Mouse (Mus musculus) retina, embryonic 14.5 days (tissue): ENCODE measurements at regions not wholly inside any gene's neighbourhood (a gene's known extent, or its start where the extent isn't known, plus 50 kb on each side); places are given as distances from the start of the nearest gene placed in this dataset.

Experiments used
- DNase-seq: peaks from one replicate; pipeline ENCODE4 v3.0.0-alpha.2; 2015; ENCODE audit warnings: low spot score

- no peak for DNase-seq
These were observed 53.5 kb upstream of the Osbpl8 start for GRCm38 (mm10) chr10:111111020-111111419.

- DNase-seq = peak; percentile 89
These were observed 55.6 kb upstream of the Osbpl8 start for GRCm38 (mm10) chr10:111108658-111109633.

- no peak for DNase-seq
These were observed 56.7 kb upstream of the Osbpl8 start for GRCm38 (mm10) chr10:111107852-111108251.

GRCm38 (mm10) chr10:111107387-111107786, 57.2 kb upstream of the Osbpl8 start:
- DNase-seq = peak; percentile 57

- DNase-seq = no peak
These were observed 58.1 kb upstream of the Osbpl8 start for GRCm38 (mm10) chr10:111106411-111106810.

- no peak for DNase-seq
These were observed 58.9 kb upstream of the Osbpl8 start for GRCm38 (mm10) chr10:111105662-111106061.

- no peak for DNase-seq
These were observed 61.0 kb upstream of the Osbpl8 start for GRCm38 (mm10) chr10:111103512-111103911.

GRCm38 (mm10) chr10:111103086-111103485, 61.5 kb upstream of the Osbpl8 start:
- no peak for DNase-seq

- DNase-seq = no peak
These were observed 62.4 kb upstream of the Osbpl8 start for GRCm38 (mm10) chr10:111101901-111102761.

GRCm38 (mm10) chr10:111099812-111100464, 64.6 kb upstream of the Osbpl8 start:
- peak; percentile 90 for DNase-seq

- DNase-seq = peak; percentile 31
These were observed 65.3 kb upstream of the Osbpl8 start for GRCm38 (mm10) chr10:111099059-111099811.

- peak; percentile 63 for DNase-seq
These were observed 67.3 kb upstream of the Osbpl8 start for GRCm38 (mm10) chr10:111097245-111097644.

GRCm38 (mm10) chr10:111096811-111097210, 67.7 kb upstream of the Osbpl8 start:
- peak; percentile 66 for DNase-seq

GRCm38 (mm10) chr10:111094405-111094804, 70.1 kb upstream of the Osbpl8 start:
- DNase-seq = no peak

GRCm38 (mm10) chr10:111089382-111089781, 75.2 kb upstream of the Osbpl8 start:
- no peak for DNase-seq

- no peak for DNase-seq
These were observed 75.6 kb upstream of the Zdhhc17 start for GRCm38 (mm10) chr10:111085561-111085960.

- DNase-seq = no peak
These were observed 74.4 kb upstream of the Zdhhc17 start for GRCm38 (mm10) chr10:111084267-111084780.

GRCm38 (mm10) chr10:111083861-111084260, 73.9 kb upstream of the Zdhhc17 start:
- DNase-seq = no peak

- DNase-seq = peak; percentile 31
These were observed 73.4 kb upstream of the Zdhhc17 start for GRCm38 (mm10) chr10:111083338-111083737.

- peak; percentile 26 for DNase-seq
These were observed 70.4 kb upstream of the Zdhhc17 start for GRCm38 (mm10) chr10:111080322-111080721.

GRCm38 (mm10) chr10:111079051-111079450, 69.1 kb upstream of the Zdhhc17 start:
- no peak for DNase-seq
